Mouse (Mus musculus): Measurements from ENCODE around the gene Mapt. TPM values are rescaled to one million over a fixed set of nuclear protein-coding genes. Genes with fewer than 3 reads are reported as not detected.
A peak's percentile ranks its signal among the peaks of the same experiment; 100 is the strongest.

The Mapt gene
- polyA plus RNA-seq, 1 experiment from 2014 or later: 718 TPM

DNA sequence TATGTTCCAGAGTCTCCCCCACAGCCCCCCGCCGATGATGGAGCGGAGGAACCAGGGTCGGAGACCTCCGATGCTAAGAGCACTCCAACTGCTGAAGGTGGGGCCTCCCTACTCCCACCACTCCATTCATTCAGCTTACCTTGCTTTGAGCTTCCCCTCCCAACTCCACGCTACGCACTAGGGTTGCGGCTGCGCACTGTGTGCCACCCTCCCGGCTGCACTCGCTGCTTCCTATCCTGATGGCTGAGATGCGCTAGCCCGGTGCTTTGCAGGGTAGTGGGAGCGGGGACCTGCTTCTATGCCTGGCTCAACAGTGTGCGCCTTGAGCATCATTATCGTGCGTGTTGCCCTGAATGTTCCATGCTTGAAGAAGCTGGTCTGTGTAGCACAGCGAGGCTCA, 55.9 kb downstream of the Mapt start:
- Histone ChIP-seq H3K36me3 (peaks cover 42% of the 10 kb centered on the region), H3K4me3 (no peak overlapping the region), H3K9me3 (no peaks in the 10 kb centered on the region), H3K9ac (replicated peaks) (no peak overlapping the region), H3K27me3 (no peaks in the 10 kb centered on the region), H3K27ac (replicated peaks) (no peak overlapping the region), H3K4me1 (peaks cover 8% of the 10 kb centered on the region), H3K4me2 (replicated peaks) (no peak overlapping the region)
- no peak for ATAC-seq (replicated peaks)
- WGBS: 95% methylated on average over 18 of the region's 18 CpGs

DNA sequence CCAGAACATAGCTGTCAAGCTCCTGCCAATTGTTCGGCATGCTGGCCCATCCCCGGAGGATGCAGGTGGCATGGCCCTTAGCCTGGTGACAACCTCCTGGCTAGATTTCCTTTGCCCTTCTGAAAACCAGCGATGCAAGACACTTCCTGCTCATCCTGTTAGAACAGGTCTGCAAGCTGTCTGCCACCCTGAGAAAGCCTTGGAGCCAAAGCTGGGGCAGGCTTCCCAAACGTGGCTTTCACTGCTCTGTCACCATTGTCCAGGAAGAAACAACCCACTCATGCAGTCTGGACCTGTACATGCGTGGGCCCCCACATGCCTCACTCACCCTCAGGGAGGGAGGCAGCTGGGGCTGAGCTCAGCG, 57.6 kb downstream of the Mapt start:
- peaks cover 8% of the 10 kb centered on the region for H3K4me1 ChIP-seq
- H3K9me3 ChIP-seq: no peaks in the 10 kb centered on the region
- WGBS: 55% methylated on average over 6 of the region's 6 CpGs
- no peak overlapping the region for H3K4me3 ChIP-seq
- no peak overlapping the region; the same call in 1 of the 2 replicates for H3K27ac ChIP-seq (replicated peaks)
- H3K27me3 ChIP-seq: no peaks in the 10 kb centered on the region
- peaks cover 32% of the 10 kb centered on the region for H3K36me3 ChIP-seq
- no peak overlapping the region for H3K4me2 ChIP-seq (replicated peaks)
- no peak for ATAC-seq (replicated peaks)
- H3K9ac ChIP-seq (replicated peaks): no peak overlapping the region

- Histone ChIP-seq H3K36me3 (peaks cover 33% of the 10 kb centered on the region), H3K9me3 (no peaks in the 10 kb centered on the region), H3K4me3 (no peak overlapping the region), H3K9ac (replicated peaks) (no peak overlapping the region), H3K27ac (replicated peaks) (no peak overlapping the region; the same call in 1 of the 2 replicates), H3K4me2 (replicated peaks) (no peak overlapping the region), H3K27me3 (no peaks in the 10 kb centered on the region), H3K4me1 (peaks cover 8% of the 10 kb centered on the region)
- WGBS: 20% methylated on average over 13 of the region's 13 CpGs
- peak; percentile 39; the same call in 1 of the 2 replicates for ATAC-seq (replicated peaks)
Observed at GRCm38 (mm10) chr11:104289199-104290031, 58.2 kb downstream of the Mapt start.

DNA sequence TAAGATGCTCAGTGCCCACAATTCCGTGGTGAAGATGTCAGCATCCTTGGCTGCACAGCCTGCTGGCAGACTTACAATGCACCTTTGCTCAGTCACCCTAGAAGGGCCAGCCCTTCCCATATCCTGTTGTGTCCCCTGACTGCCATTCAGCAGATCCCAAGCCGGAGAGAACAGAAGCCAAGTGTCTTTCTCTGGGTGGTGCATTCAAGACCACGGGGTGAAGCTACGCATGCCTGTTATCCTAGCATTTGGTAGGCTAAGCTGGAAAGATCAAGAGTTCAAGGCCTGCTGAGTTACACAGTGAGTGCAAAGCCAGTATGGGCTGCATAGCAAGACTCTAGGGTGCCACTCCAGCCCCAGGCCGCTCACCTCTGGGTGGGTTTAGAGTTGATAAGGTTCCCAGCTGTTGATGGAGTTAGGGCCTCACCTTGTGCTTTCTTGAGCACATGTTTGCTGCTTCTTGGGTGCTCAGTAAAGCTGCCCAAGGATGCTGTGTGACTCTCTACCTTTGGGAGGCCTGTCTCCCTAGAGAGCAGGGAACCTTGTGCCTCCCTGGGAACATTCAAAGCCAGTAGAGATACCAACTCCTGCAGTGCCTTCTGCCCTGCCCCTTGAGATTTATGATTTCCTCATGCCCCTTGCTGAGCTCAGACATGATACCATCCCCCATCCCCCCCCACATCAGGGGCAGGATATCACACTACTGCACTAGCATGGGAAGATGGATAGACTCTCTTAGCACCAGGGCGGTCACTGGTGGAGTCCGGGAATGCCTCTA, 61.4 kb downstream of the Mapt start:
- Histone ChIP-seq H3K9ac (replicated peaks) (no peak overlapping the region), H3K4me2 (replicated peaks) (no peak overlapping the region), H3K27ac (replicated peaks) (no peak overlapping the region), H3K4me1 (peaks cover 8% of the 10 kb centered on the region), H3K36me3 (peaks cover 12% of the 10 kb centered on the region), H3K27me3 (no peaks in the 10 kb centered on the region), H3K4me3 (no peak overlapping the region), H3K9me3 (no peaks in the 10 kb centered on the region)
- WGBS: 92% methylated on average over 7 of the region's 7 CpGs
- ATAC-seq (replicated peaks): no peak

DNA sequence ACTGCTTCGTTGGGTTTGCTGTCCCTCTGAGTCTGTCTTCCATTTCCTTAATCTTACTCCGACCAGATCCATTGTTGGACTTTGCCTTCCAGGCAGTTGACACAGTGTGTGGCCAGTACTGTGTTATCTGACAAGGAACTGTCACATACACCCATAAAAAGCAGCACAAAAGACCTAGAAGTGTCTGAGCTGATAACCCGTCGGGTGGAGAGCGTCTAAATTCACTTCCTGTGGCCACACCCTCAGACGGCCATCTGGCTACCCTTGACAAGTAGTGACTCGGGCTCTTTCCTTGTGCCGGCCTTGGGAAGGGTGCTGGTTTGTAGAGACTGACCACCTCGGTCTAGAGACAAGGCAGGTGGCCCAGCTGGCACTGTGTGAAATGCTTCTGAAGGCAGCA, 62.1 kb downstream of the Mapt start:
- 89% methylated on average over 9 of the region's 9 CpGs for WGBS
- Histone ChIP-seq H3K27ac (replicated peaks) (no peak overlapping the region), H3K36me3 (peaks cover 12% of the 10 kb centered on the region), H3K4me1 (peaks cover 8% of the 10 kb centered on the region), H3K4me2 (replicated peaks) (no peak overlapping the region), H3K27me3 (no peaks in the 10 kb centered on the region), H3K9me3 (no peaks in the 10 kb centered on the region), H3K4me3 (no peak overlapping the region), H3K9ac (replicated peaks) (no peak overlapping the region)
- no peak for ATAC-seq (replicated peaks)

- Histone ChIP-seq H3K9ac (replicated peaks) (no peak overlapping the region), H3K36me3 (peaks cover 21% of the 10 kb centered on the region), H3K27me3 (no peaks in the 10 kb centered on the region), H3K27ac (replicated peaks) (no peak overlapping the region), H3K9me3 (no peaks in the 10 kb centered on the region), H3K4me3 (no peak overlapping the region), H3K4me1 (no peaks in the 10 kb centered on the region), H3K4me2 (replicated peaks) (no peak overlapping the region)
- ATAC-seq (replicated peaks): no peak
- 63% methylated on average over 5 of the region's 5 CpGs for WGBS
Observed at GRCm38 (mm10) chr11:104295145-104295544, 64.0 kb downstream of the Mapt start.

- ATAC-seq (replicated peaks): no peak
- Histone ChIP-seq H3K36me3 (peaks cover 22% of the 10 kb centered on the region), H3K4me2 (replicated peaks) (no peak overlapping the region), H3K9me3 (no peaks in the 10 kb centered on the region), H3K27ac (replicated peaks) (no peak overlapping the region), H3K9ac (replicated peaks) (no peak overlapping the region), H3K27me3 (no peaks in the 10 kb centered on the region), H3K4me3 (no peak overlapping the region), H3K4me1 (no peaks in the 10 kb centered on the region)
- WGBS: 50% methylated on average over 6 of the region's 6 CpGs
Observed at GRCm38 (mm10) chr11:104295656-104296055, 64.5 kb downstream of the Mapt start.

DNA sequence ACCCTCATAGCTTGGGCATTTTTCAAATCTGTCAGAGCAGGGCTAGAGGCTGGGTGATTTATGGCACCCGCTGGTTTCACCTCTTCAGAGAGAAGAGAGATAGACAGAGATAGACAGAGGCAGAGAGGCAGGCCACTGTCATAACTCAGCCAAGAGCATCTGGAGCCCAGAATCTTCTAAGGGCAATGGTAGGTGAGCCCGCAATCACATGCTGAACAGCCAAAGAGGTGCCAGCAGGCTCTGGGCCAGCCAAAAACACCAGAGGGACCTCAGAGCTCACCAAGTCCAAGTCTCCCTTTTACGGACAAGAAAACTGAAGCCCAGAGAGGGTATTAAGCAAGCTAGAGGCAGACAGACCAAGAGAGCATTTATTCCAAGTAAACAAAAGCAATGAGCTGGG, 66.5 kb downstream of the Mapt start:
- H3K9me3 ChIP-seq: no peaks in the 10 kb centered on the region
- no peaks in the 10 kb centered on the region for H3K27me3 ChIP-seq
- WGBS: 84% methylated on average over 3 of the region's 3 CpGs
- H3K9ac ChIP-seq (replicated peaks): no peak overlapping the region
- H3K4me3 ChIP-seq: no peak overlapping the region
- H3K4me2 ChIP-seq (replicated peaks): no peak overlapping the region
- H3K27ac ChIP-seq (replicated peaks): no peak overlapping the region
- H3K36me3 ChIP-seq: peaks cover 20% of the 10 kb centered on the region; the same call in 1 of the 2 replicates
- H3K4me1 ChIP-seq: no peaks in the 10 kb centered on the region
- ATAC-seq (replicated peaks): no peak

GRCm38 (mm10) chr11:104302628-104303027, 71.4 kb downstream of the Mapt start:
- Histone ChIP-seq H3K27me3 (no peaks in the 10 kb centered on the region), H3K27ac (replicated peaks) (no peak overlapping the region), H3K9me3 (no peaks in the 10 kb centered on the region), H3K9ac (replicated peaks) (no peak overlapping the region), H3K4me3 (no peak overlapping the region), H3K36me3 (peaks cover 23% of the 10 kb centered on the region), H3K4me1 (no peaks in the 10 kb centered on the region), H3K4me2 (replicated peaks) (no peak overlapping the region)
- WGBS: 57% methylated on average over 12 of the region's 12 CpGs
- ATAC-seq (replicated peaks): no peak

GRCm38 (mm10) chr11:104303088-104303960, 72.1 kb downstream of the Mapt start:
- WGBS: 62% methylated on average over 8 of the region's 8 CpGs
- H3K27me3 ChIP-seq: no peaks in the 10 kb centered on the region
- no peak overlapping the region for H3K4me3 ChIP-seq
- peaks cover 26% of the 10 kb centered on the region for H3K36me3 ChIP-seq
- H3K4me2 ChIP-seq (replicated peaks): no peak overlapping the region
- no peak overlapping the region for H3K9ac ChIP-seq (replicated peaks)
- H3K4me1 ChIP-seq: no peaks in the 10 kb centered on the region
- H3K9me3 ChIP-seq: no peaks in the 10 kb centered on the region
- H3K27ac ChIP-seq (replicated peaks): no peak overlapping the region
- ATAC-seq (replicated peaks): no peak

- peaks cover 17% of the 10 kb centered on the region for H3K36me3 ChIP-seq
- 98% methylated on average over 7 of the region's 7 CpGs for WGBS
- ATAC-seq (replicated peaks): no peak
Observed at GRCm38 (mm10) chr11:104305711-104306110, 74.5 kb downstream of the Mapt start.

More at GRCm38 (mm10) chr11:104305711-104306110, 74.5 kb downstream of the Mapt start:
- 0 out of 2 replicates have a peak, but pooled peaks cover 3% of the 10 kb centered on the region for H3K27me3 ChIP-seq
- no peaks in the 10 kb centered on the region for H3K4me1 ChIP-seq
- H3K4me3 ChIP-seq: no peak overlapping the region
- no peak overlapping the region for H3K27ac ChIP-seq (replicated peaks)
- H3K9me3 ChIP-seq: no peaks in the 10 kb centered on the region
- no peak overlapping the region for H3K9ac ChIP-seq (replicated peaks)
- H3K4me2 ChIP-seq (replicated peaks): no peak overlapping the region

Data from forebrain, embryonic 15.5 days (tissue).